1 mouse cellular context compared by ENCODE assay signal in the genomic region with DNA sequence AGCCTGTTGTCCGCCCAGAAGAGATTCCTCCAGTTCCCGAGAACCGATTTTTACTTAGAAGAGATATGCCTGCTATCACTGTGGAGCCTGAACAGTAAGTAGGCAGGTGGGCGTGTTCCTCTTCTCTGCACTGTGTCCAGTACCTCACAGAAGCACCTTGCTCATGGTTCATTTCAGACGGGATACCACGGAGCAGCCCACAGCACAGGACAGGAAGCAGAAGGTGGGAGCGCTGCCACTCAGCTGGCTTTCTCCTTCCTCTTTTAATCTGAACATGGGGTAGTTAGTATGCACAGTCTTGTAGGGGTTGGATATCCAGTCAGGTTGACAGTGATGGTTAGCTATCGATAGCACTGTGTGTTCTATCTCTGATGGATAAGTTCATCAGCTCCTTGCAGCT.
TF ChIP-seq lines count a peak whose summit lies in the region.

No protein-coding gene starts in this region.

TF ChIP-seq in MEL, 35 proteins besides CTCF, POLR2A, EP300 and RAD21:
- no peak for TF ChIP-seq ELF1 (IDR thresholded peaks at IDR 0.05; ENCODE audit: low read depth, low read length)
